Mouse (Mus musculus) fat pad, adult 2 months (tissue): ENCODE results near the gene Sgpp2.

Source experiments
- DNase-seq: peaks from one replicate; pipeline ENCODE4 v3.0.0-alpha.2; 2011; ENCODE audit warnings: low read depth, low spot score; ENCODE audit errors: extremely low read depth

Sgpp2 gene

GRCm38 (mm10) chr1:78396320-78396913 is 86.3 kb downstream of the Sgpp2 start:
- no peak for DNase-seq

- DNase-seq, result no peak
These were observed 89.6 kb downstream of the Sgpp2 start for GRCm38 (mm10) chr1:78399755-78400154.

- no peak for DNase-seq
These were observed 91.3 kb downstream of the Sgpp2 start for GRCm38 (mm10) chr1:78401413-78401812.

- no peak for DNase-seq
These were observed 99.3 kb downstream of the Sgpp2 start for GRCm38 (mm10) chr1:78409396-78409795.

- DNase-seq, result no peak
These were observed 102.5 kb downstream of the Sgpp2 start for GRCm38 (mm10) chr1:78412668-78413067.

GRCm38 (mm10) chr1:78414421-78414820 is 104.3 kb downstream of the Sgpp2 start:
- no peak for DNase-seq

- DNase-seq, result no peak
These were observed 107.2 kb downstream of the Sgpp2 start for GRCm38 (mm10) chr1:78417154-78417911.

GRCm38 (mm10) chr1:78419593-78419992 is 109.4 kb downstream of the Sgpp2 start:
- DNase-seq, result no peak

GRCm38 (mm10) chr1:78420271-78420670 is 110.1 kb downstream of the Sgpp2 start:
- no peak for DNase-seq

GRCm38 (mm10) chr1:78421749-78422148 is 111.6 kb downstream of the Sgpp2 start:
- DNase-seq, result no peak

GRCm38 (mm10) chr1:78422576-78422975 is 112.4 kb downstream of the Sgpp2 start:
- no peak for DNase-seq

GRCm38 (mm10) chr1:78424848-78425247 is 114.7 kb downstream of the Sgpp2 start:
- DNase-seq, result no peak

GRCm38 (mm10) chr1:78425309-78425708 is 115.2 kb downstream of the Sgpp2 start:
- no peak for DNase-seq

- DNase-seq, result no peak
These were observed 115.9 kb downstream of the Sgpp2 start for GRCm38 (mm10) chr1:78425793-78426700.

GRCm38 (mm10) chr1:78426841-78427240 is 116.7 kb downstream of the Sgpp2 start:
- no peak for DNase-seq

GRCm38 (mm10) chr1:78428851-78429250 is 118.7 kb downstream of the Sgpp2 start:
- no peak for DNase-seq

GRCm38 (mm10) chr1:78433472-78433871 is 123.3 kb downstream of the Sgpp2 start:
- DNase-seq, result no peak

- no peak for DNase-seq
These were observed 125.8 kb downstream of the Sgpp2 start for GRCm38 (mm10) chr1:78435967-78436366.

GRCm38 (mm10) chr1:78436445-78436844 is 126.3 kb downstream of the Sgpp2 start:
- DNase-seq, result no peak

GRCm38 (mm10) chr1:78437150-78437549 is 127.0 kb downstream of the Sgpp2 start:
- DNase-seq, result no peak

- DNase-seq, result no peak
These were observed 130.6 kb downstream of the Sgpp2 start for GRCm38 (mm10) chr1:78440716-78441115.

GRCm38 (mm10) chr1:78443056-78443455 is 132.9 kb downstream of the Sgpp2 start:
- DNase-seq, result no peak
